Mouse (Mus musculus): ENCODE measurements around the gene Rbl1. TPM values are rescaled to one million over a fixed set of nuclear protein-coding genes. Genes with fewer than 3 reads are reported as not detected.
A peak's percentile ranks its signal among the peaks of the same experiment; 100 is the strongest.
"Not testable (repeated sequence)": the region's sequence is repeated elsewhere in the genome, so short reads cannot be mapped to it uniquely, and the experiment has no call there.

Gene Rbl1
- total and polyA plus RNA-seq, 3 experiments: 10.9 to 97.4 (median 88.2) TPM

GRCm38 (mm10) chr2:157201081-157201830, 3.1 kb downstream of the Rbl1 start:
- no peaks in the 10 kb centered on the region for H3K27me3 ChIP-seq (ENCODE audit: insufficient read depth, low read length)
- H3K4me3 ChIP-seq (ENCODE audit: low read depth, low read length): peak overlapping the region; percentile 16; the same call in 1 of the 2 replicates
- ATAC-seq (ENCODE audit: extremely low read depth, insufficient number of reproducible peaks, low FRiP score, poor library complexity, severe bottlenecking): no peak
- no peaks in the 10 kb centered on the region for H3K9me3 ChIP-seq (replicated peaks)
- DNase-seq (ENCODE audit: low spot score): peak; percentile 31
- TF ChIP-seq POLR2AphosphoS5 (IDR thresholded peaks at IDR 0.05; ENCODE audit: insufficient replicate concordance, low read depth, low read length) (no peak), GATA1 (IDR thresholded peaks at IDR 0.05; ENCODE audit: borderline replicate concordance, low read length) (no peak), CTCF (IDR thresholded peaks at IDR 0.05; ENCODE audit: low read depth, low read length) (no peak), TAL1 (conservative IDR thresholded peaks at IDR 0.05; ENCODE audit: low read depth, low read length) (no peak)
- H3K4me1 ChIP-seq (ENCODE audit: insufficient read depth, low read depth, low read length): peaks cover 38% of the 10 kb centered on the region
- peaks cover 47% of the 10 kb centered on the region for H3K36me3 ChIP-seq (replicated peaks)

- not testable (repeated sequence) for DNase-seq (ENCODE audit: low spot score); H3K4me3 ChIP-seq (ENCODE audit: low read depth, low read length); ATAC-seq (ENCODE audit: extremely low read depth, insufficient number of reproducible peaks, low FRiP score, poor library complexity, severe bottlenecking); H3K9me3 ChIP-seq (replicated peaks); H3K27me3 ChIP-seq (ENCODE audit: insufficient read depth, low read length)
- peaks cover 22% of the 10 kb centered on the region for H3K4me1 ChIP-seq (ENCODE audit: insufficient read depth, low read depth, low read length)
- H3K36me3 ChIP-seq (replicated peaks): peaks cover 68% of the 10 kb centered on the region
Observed at GRCm38 (mm10) chr2:157198405-157198804, 5.9 kb downstream of the Rbl1 start.

DNA sequence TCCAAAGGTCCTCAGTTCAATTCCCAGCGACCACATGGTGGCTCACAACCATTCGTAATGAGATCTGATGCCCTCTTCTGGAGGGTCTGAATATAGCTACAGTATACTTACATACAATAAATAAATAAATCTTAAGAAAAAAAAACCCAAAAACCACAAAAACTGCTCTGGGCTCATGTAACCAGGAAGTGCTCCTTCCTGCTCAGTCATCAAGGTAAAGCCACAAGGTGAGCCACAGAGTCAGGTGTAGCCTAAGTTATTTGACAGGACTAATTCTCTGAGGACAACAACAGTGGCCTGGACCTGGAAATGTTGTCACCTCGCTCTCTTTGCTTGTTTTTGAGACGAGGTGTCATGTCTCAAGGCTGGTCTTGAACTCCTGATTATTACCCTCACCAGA, 13.7 kb downstream of the Rbl1 start:
- no peak for TF ChIP-seq POLR2AphosphoS5 (IDR thresholded peaks at IDR 0.05; ENCODE audit: insufficient replicate concordance, low read depth, low read length)
- no peak for TF ChIP-seq TAL1 (conservative IDR thresholded peaks at IDR 0.05; ENCODE audit: low read depth, low read length)
- TF ChIP-seq GATA2 (IDR thresholded peaks at IDR 0.05; ENCODE audit: borderline replicate concordance, low read depth, low read length): no peak
- no peak for TF ChIP-seq CTCF (IDR thresholded peaks at IDR 0.05; ENCODE audit: low read depth, low read length)
- TF ChIP-seq GATA1 (IDR thresholded peaks at IDR 0.05; ENCODE audit: borderline replicate concordance, low read length): no peak
- Histone ChIP-seq H3K9me3 (replicated peaks) (0 out of 2 replicates have a peak, but pooled peaks cover 2% of the 10 kb centered on the region), H3K27me3 (ENCODE audit: insufficient read depth, low read length) (no peaks in the 10 kb centered on the region), H3K36me3 (replicated peaks) (peaks cover 94% of the 10 kb centered on the region), H3K4me3 (ENCODE audit: low read depth, low read length) (no peak overlapping the region), H3K4me1 (ENCODE audit: insufficient read depth, low read depth, low read length) (peaks cover 13% of the 10 kb centered on the region; the same call in 1 of the 2 replicates)
- no peak for ATAC-seq (ENCODE audit: extremely low read depth, insufficient number of reproducible peaks, low FRiP score, poor library complexity, severe bottlenecking)
- DNase-seq (ENCODE audit: low spot score): no peak

- TF ChIP-seq POLR2AphosphoS5 (IDR thresholded peaks at IDR 0.05; ENCODE audit: insufficient replicate concordance, low read depth, low read length) (no peak), GATA1 (IDR thresholded peaks at IDR 0.05; ENCODE audit: borderline replicate concordance, low read length) (no peak), TAL1 (conservative IDR thresholded peaks at IDR 0.05; ENCODE audit: low read depth, low read length) (no peak), GATA2 (IDR thresholded peaks at IDR 0.05; ENCODE audit: borderline replicate concordance, low read depth, low read length) (no peak), CTCF (IDR thresholded peaks at IDR 0.05; ENCODE audit: low read depth, low read length) (no peak)
- ATAC-seq (ENCODE audit: extremely low read depth, insufficient number of reproducible peaks, low FRiP score, poor library complexity, severe bottlenecking) (no peak), DNase-seq (ENCODE audit: low spot score) (no peak)
- H3K4me3 ChIP-seq (ENCODE audit: low read depth, low read length): no peak overlapping the region
- H3K36me3 ChIP-seq (replicated peaks): peaks cover 84% of the 10 kb centered on the region
- H3K27me3 ChIP-seq (ENCODE audit: insufficient read depth, low read length): no peaks in the 10 kb centered on the region
- H3K4me1 ChIP-seq (ENCODE audit: insufficient read depth, low read depth, low read length): peaks cover 33% of the 10 kb centered on the region
- 0 out of 2 replicates have a peak, but pooled peaks cover 2% of the 10 kb centered on the region for H3K9me3 ChIP-seq (replicated peaks)
Observed at GRCm38 (mm10) chr2:157187223-157187622, 17.1 kb downstream of the Rbl1 start.

DNA sequence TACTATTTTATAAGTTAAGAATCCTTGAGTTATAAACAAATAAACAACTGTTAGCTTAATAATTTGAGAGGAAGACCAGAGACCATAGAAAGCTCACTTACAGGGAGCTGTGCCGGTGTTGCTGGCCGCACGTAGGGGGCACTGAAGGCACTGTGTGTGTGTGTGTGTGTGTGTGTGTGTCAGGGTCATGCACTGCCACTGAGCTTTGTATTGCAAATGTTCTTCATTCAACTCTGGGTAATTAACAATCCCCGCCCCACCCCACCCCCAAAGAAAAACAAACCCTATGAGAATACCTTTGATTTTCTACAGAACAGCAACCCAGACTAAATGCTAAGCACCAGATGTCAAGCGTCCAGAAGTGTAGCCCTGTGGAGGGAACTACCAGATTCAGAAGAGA, 17.8 kb downstream of the Rbl1 start:
- no peak for DNase-seq (ENCODE audit: low spot score)
- TF ChIP-seq CTCF (IDR thresholded peaks at IDR 0.05; ENCODE audit: low read depth, low read length): no peak
- TF ChIP-seq TAL1 (conservative IDR thresholded peaks at IDR 0.05; ENCODE audit: low read depth, low read length): no peak
- TF ChIP-seq GATA2 (IDR thresholded peaks at IDR 0.05; ENCODE audit: borderline replicate concordance, low read depth, low read length): no peak
- no peak for TF ChIP-seq POLR2AphosphoS5 (IDR thresholded peaks at IDR 0.05; ENCODE audit: insufficient replicate concordance, low read depth, low read length)
- no peak for TF ChIP-seq GATA1 (IDR thresholded peaks at IDR 0.05; ENCODE audit: borderline replicate concordance, low read length)

GRCm38 (mm10) chr2:157185022-157185660, 19.2 kb downstream of the Rbl1 start:
- Histone ChIP-seq H3K4me1 (ENCODE audit: insufficient read depth, low read depth, low read length) (peaks cover 33% of the 10 kb centered on the region), H3K36me3 (replicated peaks) (peaks cover 80% of the 10 kb centered on the region), H3K9me3 (replicated peaks) (no peaks in the 10 kb centered on the region), H3K4me3 (ENCODE audit: low read depth, low read length) (peak overlapping the region; percentile 25; the same call in 1 of the 2 replicates), H3K27me3 (ENCODE audit: insufficient read depth, low read length) (no peaks in the 10 kb centered on the region)
- ATAC-seq (ENCODE audit: extremely low read depth, insufficient number of reproducible peaks, low FRiP score, poor library complexity, severe bottlenecking) (peak; percentile 95), DNase-seq (ENCODE audit: low spot score) (peak; percentile 35)
- TF ChIP-seq TAL1 (conservative IDR thresholded peaks at IDR 0.05; ENCODE audit: low read depth, low read length) (peak; percentile 79), CTCF (IDR thresholded peaks at IDR 0.05; ENCODE audit: low read depth, low read length) (no peak)

More for the DNA sequence above, 17.8 kb downstream of the Rbl1 start:
- no peaks in the 10 kb centered on the region for H3K27me3 ChIP-seq (ENCODE audit: insufficient read depth, low read length)
- no peak overlapping the region for H3K4me3 ChIP-seq (ENCODE audit: low read depth, low read length)
- no peak for ATAC-seq (ENCODE audit: extremely low read depth, insufficient number of reproducible peaks, low FRiP score, poor library complexity, severe bottlenecking)
- peaks cover 33% of the 10 kb centered on the region for H3K4me1 ChIP-seq (ENCODE audit: insufficient read depth, low read depth, low read length)
- H3K36me3 ChIP-seq (replicated peaks): peaks cover 83% of the 10 kb centered on the region
- H3K9me3 ChIP-seq (replicated peaks): 0 out of 2 replicates have a peak, but pooled peaks cover 2% of the 10 kb centered on the region
